Mouse (Mus musculus): ENCODE measurements around the gene Slc12a1.

- TF ChIP-seq GATA1 (IDR thresholded peaks at IDR 0.05; ENCODE audit: borderline replicate concordance, low read length) (no peak), FLI1 (IDR thresholded peaks at IDR 0.05; ENCODE audit: low read length) (no peak)
Measured at GRCm38 (mm10) chr2:125251781-125252180, 99.5 kb downstream of the Slc12a1 start.

All from megakaryocyte, embryonic 14.5 days (primary cell).